Mouse (Mus musculus): Measurements from ENCODE around the gene Prpsap1.

GRCm38 (mm10) chr11:116536685-116537084 lies 42.7 kb upstream of the Prpsap1 start:
- no peak for TF ChIP-seq POLR2A (IDR thresholded peaks at IDR 0.05; ENCODE audit: borderline replicate concordance, extremely low read depth, insufficient read depth, insufficient read length, poor library complexity, severe bottlenecking)
- no peak for TF ChIP-seq CTCF (IDR thresholded peaks at IDR 0.05; ENCODE audit: borderline replicate concordance, extremely low read depth, insufficient read depth, insufficient read length)
